Mouse (Mus musculus) macrophage (primary cell): ENCODE measurements around the gene Gm42791. TPM values are rescaled to one million over a fixed set of nuclear protein-coding genes. Genes with fewer than 3 reads are reported as not detected.

Source experiments
- H3K27ac ChIP-seq: fragments of 350-480 bp; formaldehyde crosslinking; 2 replicates; pipeline ENCODE4 v1.9.0; 2021
- H3K36me3 ChIP-seq: fragments of 350-480 bp; formaldehyde crosslinking; 2 replicates; pipeline ENCODE4 v1.9.0; 2021; ENCODE audit errors: inconsistent target
- H3K4me3 ChIP-seq: fragments of 350-480 bp; formaldehyde crosslinking; 2 replicates; pipeline ENCODE4 v1.9.0; 2021; ENCODE audit errors: inconsistent target
- H3K79me2 ChIP-seq: fragments of 350-480 bp; formaldehyde crosslinking; 2 replicates; pipeline ENCODE4 v1.9.0; 2021; ENCODE audit errors: inconsistent target
- WGBS: methylation state at CpG from one replicate; pipeline ENCODE4 v1.1.7; 2026; ENCODE audit warnings: inconsistent platforms; ENCODE audit not compliant: missing documents; 5-methylcytosine and 5-hydroxymethylcytosine counted together
- polyA plus RNA-seq: library from polyadenylated mRNA; stranded (reverse); fragments of 250-400 nt; gene quantifications from 3 replicates; pipeline ENCODE4 v1.2.4, GENCODE M21; 2018; ENCODE audit warnings: inconsistent platforms

Gm42791 gene
- polyA plus RNA-seq, 1 experiment from 2014 or later = 1.1 TPM

- whole genome bisulfite sequencing = 80% methylated on average over 10 of the region's 10 CpGs
- Histone ChIP-seq H3K4me3 (no peak overlapping the region), H3K79me2 (no peaks in the 10 kb centered on the region), H3K27ac (no peak overlapping the region), H3K36me3 (peaks cover 3% of the 10 kb centered on the region; the same call in 1 of the 2 replicates)
Measured at GRCm38 (mm10) chr5:148923408-148923807, 71.5 kb downstream of the Gm42791 start.

GRCm38 (mm10) chr5:148922773-148923172, 72.2 kb downstream of the Gm42791 start:
- 51% methylated on average over 5 of the region's 5 CpGs for WGBS
- Histone ChIP-seq H3K36me3 (peaks cover 10% of the 10 kb centered on the region; the same call in 1 of the 2 replicates), H3K27ac (no peak overlapping the region)

GRCm38 (mm10) chr5:148918049-148918448, 76.9 kb downstream of the Gm42791 start:
- WGBS = 94% methylated on average over 5 of the region's 5 CpGs
- H3K27ac ChIP-seq = no peak overlapping the region
- no peaks in the 10 kb centered on the region for H3K79me2 ChIP-seq
- H3K4me3 ChIP-seq = no peak overlapping the region
- H3K36me3 ChIP-seq = peaks cover 18% of the 10 kb centered on the region; the same call in 1 of the 2 replicates

More at GRCm38 (mm10) chr5:148922773-148923172, 72.2 kb downstream of the Gm42791 start:
- H3K79me2 ChIP-seq = no peaks in the 10 kb centered on the region
- H3K4me3 ChIP-seq = no peak overlapping the region

- Histone ChIP-seq H3K27ac (no peak overlapping the region), H3K79me2 (no peaks in the 10 kb centered on the region), H3K36me3 (peaks cover 18% of the 10 kb centered on the region; the same call in 1 of the 2 replicates), H3K4me3 (no peak overlapping the region)
- WGBS = 95% methylated on average over 6 of the region's 6 CpGs
Measured at GRCm38 (mm10) chr5:148916775-148917174, 78.2 kb downstream of the Gm42791 start.

- Histone ChIP-seq H3K27ac (no peak overlapping the region), H3K79me2 (no peaks in the 10 kb centered on the region), H3K4me3 (no peak overlapping the region), H3K36me3 (peaks cover 8% of the 10 kb centered on the region; the same call in 1 of the 2 replicates)
- WGBS = 29% methylated on average over 3 of the region's 3 CpGs
Measured at GRCm38 (mm10) chr5:148912262-148912661, 82.7 kb downstream of the Gm42791 start.

GRCm38 (mm10) chr5:148910066-148910465, 84.9 kb downstream of the Gm42791 start:
- Histone ChIP-seq H3K79me2 (no peaks in the 10 kb centered on the region), H3K27ac (no peak overlapping the region), H3K4me3 (no peak overlapping the region), H3K36me3 (no peaks in the 10 kb centered on the region)
- 65% methylated on average over 4 of the region's 4 CpGs for WGBS

GRCm38 (mm10) chr5:148909402-148909801, 85.5 kb downstream of the Gm42791 start:
- WGBS = 87% methylated on average over 6 of the region's 6 CpGs
- no peaks in the 10 kb centered on the region for H3K79me2 ChIP-seq
- no peaks in the 10 kb centered on the region for H3K36me3 ChIP-seq
- no peak overlapping the region for H3K27ac ChIP-seq
- H3K4me3 ChIP-seq = no peak overlapping the region

GRCm38 (mm10) chr5:148909057-148909395, 85.9 kb downstream of the Gm42791 start:
- Histone ChIP-seq H3K79me2 (no peaks in the 10 kb centered on the region), H3K4me3 (no peak overlapping the region), H3K27ac (no peak overlapping the region), H3K36me3 (no peaks in the 10 kb centered on the region)
- 82% methylated on average over 7 of the region's 7 CpGs for WGBS

- no peak overlapping the region for H3K27ac ChIP-seq
- H3K79me2 ChIP-seq = no peaks in the 10 kb centered on the region
- H3K4me3 ChIP-seq = no peak overlapping the region
- H3K36me3 ChIP-seq = no peaks in the 10 kb centered on the region
- 86% methylated on average over 17 of the region's 17 CpGs for WGBS
Measured at GRCm38 (mm10) chr5:148908191-148909056, 86.5 kb downstream of the Gm42791 start.

GRCm38 (mm10) chr5:148906305-148906704, 88.6 kb downstream of the Gm42791 start:
- H3K27ac ChIP-seq = no peak overlapping the region

GRCm38 (mm10) chr5:148904846-148905245, 90.1 kb downstream of the Gm42791 start:
- Histone ChIP-seq H3K79me2 (no peaks in the 10 kb centered on the region), H3K27ac (no peak overlapping the region), H3K4me3 (no peak overlapping the region), H3K36me3 (no peaks in the 10 kb centered on the region)
- WGBS = 74% methylated on average over 6 of the region's 6 CpGs

More at GRCm38 (mm10) chr5:148906305-148906704, 88.6 kb downstream of the Gm42791 start:
- no peaks in the 10 kb centered on the region for H3K79me2 ChIP-seq
- H3K4me3 ChIP-seq = no peak overlapping the region
- WGBS = 88% methylated on average over 4 of the region's 4 CpGs
- no peaks in the 10 kb centered on the region for H3K36me3 ChIP-seq

GRCm38 (mm10) chr5:148899361-148899760, 95.6 kb downstream of the Gm42791 start:
- no peaks in the 10 kb centered on the region for H3K79me2 ChIP-seq
- no peak overlapping the region for H3K4me3 ChIP-seq
- 97% methylated on average over 7 of the region's 7 CpGs for WGBS
- H3K36me3 ChIP-seq = no peaks in the 10 kb centered on the region
- no peak overlapping the region for H3K27ac ChIP-seq

GRCm38 (mm10) chr5:148897941-148898417, 97.0 kb downstream of the Gm42791 start:
- no peak overlapping the region for H3K4me3 ChIP-seq
- no peak overlapping the region for H3K27ac ChIP-seq
- 50% methylated on average over 11 of the region's 12 CpGs for WGBS
- no peaks in the 10 kb centered on the region for H3K79me2 ChIP-seq
- 0 out of 2 replicates have a peak, but pooled peaks cover 5% of the 10 kb centered on the region for H3K36me3 ChIP-seq

- no peak overlapping the region for H3K27ac ChIP-seq
- no peaks in the 10 kb centered on the region for H3K79me2 ChIP-seq
- WGBS = 33% methylated on average over 14 of the region's 14 CpGs
- H3K36me3 ChIP-seq = 0 out of 2 replicates have a peak, but pooled peaks cover 6% of the 10 kb centered on the region
- no peak overlapping the region for H3K4me3 ChIP-seq
Measured at GRCm38 (mm10) chr5:148897069-148897702, 97.8 kb downstream of the Gm42791 start.

GRCm38 (mm10) chr5:148896515-148896914, 98.4 kb downstream of the Gm42791 start:
- H3K36me3 ChIP-seq = 0 out of 2 replicates have a peak, but pooled peaks cover 6% of the 10 kb centered on the region
- no peak overlapping the region for H3K27ac ChIP-seq
- H3K79me2 ChIP-seq = no peaks in the 10 kb centered on the region
- H3K4me3 ChIP-seq = no peak overlapping the region
- 92% methylated on average over 10 of the region's 10 CpGs for WGBS
